Mouse (Mus musculus): Measurements from ENCODE around the gene Mapkapk5. TPM values are rescaled to one million over a fixed set of nuclear protein-coding genes. Genes with fewer than 3 reads are reported as not detected.

Mapkapk5 gene
- 99.8 and 103 TPM in 2 replicates for polyA plus RNA-seq (2012; rRNA removed)

DNA sequence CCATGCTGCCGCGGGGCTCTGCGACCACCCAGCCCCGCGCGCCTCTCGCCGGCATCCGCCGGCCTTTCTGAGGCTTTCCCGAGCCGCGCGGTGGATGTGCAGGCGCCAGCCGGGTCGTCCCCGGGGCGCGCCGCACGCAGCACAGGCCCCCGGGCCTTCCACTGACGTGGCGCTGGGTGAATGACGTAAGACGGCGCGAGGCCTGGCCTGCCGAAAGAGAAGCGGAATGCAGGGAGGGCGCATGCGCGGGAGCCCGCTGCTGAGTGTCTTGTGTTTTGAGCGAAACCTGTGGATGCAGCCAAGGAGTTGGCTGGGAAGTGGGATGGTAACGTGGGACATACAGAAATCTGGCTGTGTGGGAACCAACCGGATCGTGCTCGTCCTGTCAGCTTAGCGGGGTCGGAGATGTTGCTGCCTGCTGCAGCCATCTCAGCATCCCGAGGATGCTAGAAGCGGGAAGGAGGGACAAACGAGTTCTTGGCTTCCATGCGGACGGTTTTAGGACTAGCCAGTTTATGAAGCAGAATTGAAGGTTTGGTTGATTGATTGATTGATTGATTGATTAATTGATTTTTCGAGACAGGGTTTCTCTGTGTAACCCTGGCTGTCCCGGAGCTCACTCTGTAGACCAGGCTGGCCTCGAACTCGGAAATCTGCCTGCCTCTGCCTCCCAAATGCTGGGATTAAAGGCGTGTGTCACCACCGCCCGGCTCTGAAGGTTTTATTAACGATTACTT lies at the start of gene Mapkapk5:
TSS of gene Mapkapk5 (minus strand) at position 113 of the 737 bp plus-strand sequence.
- peak; percentile 98 for DNase-seq (ENCODE audit: low read depth)
- peak; percentile 75 for TF ChIP-seq POLR2A (IDR thresholded peaks at IDR 0.05; ENCODE audit: borderline replicate concordance, extremely low read depth, insufficient read depth, insufficient read length, poor library complexity, severe bottlenecking)
- TF ChIP-seq CTCF (IDR thresholded peaks at IDR 0.05; ENCODE audit: borderline replicate concordance, extremely low read depth, insufficient read depth, insufficient read length), result no peak

DNA sequence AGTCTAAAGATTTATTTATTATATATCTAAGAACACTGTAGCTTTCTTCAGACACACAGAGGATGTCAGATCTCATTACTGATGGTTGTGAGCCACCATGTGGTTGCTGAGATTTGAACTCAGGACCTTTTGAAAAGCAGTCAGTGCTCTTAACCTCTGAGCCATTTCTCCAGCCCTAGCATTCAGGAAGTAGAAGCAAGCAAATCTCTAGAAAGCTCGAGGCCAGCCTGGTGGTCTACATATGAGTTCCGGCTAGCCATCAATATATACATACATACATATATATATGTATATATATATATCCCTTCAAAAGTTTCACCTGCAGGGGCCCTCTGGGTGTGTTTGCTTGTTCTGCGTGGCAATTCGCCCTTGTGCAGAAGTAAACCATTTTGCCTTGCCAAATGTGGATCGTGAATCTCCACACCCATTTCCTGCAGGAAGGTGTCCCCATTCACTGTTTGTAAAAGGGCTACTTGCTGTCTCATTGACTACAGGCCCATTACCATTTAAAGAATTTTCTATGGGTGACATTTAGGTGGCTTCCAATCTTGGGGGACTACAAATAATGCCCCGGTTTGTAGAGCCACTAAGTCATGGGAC lies 49.1 kb upstream of the Mapkapk5 start:
- no peak for DNase-seq (ENCODE audit: low read depth)
- TF ChIP-seq POLR2A (IDR thresholded peaks at IDR 0.05; ENCODE audit: borderline replicate concordance, extremely low read depth, insufficient read depth, insufficient read length, poor library complexity, severe bottlenecking) (no peak), CTCF (IDR thresholded peaks at IDR 0.05; ENCODE audit: borderline replicate concordance, extremely low read depth, insufficient read depth, insufficient read length) (no peak)

DNA sequence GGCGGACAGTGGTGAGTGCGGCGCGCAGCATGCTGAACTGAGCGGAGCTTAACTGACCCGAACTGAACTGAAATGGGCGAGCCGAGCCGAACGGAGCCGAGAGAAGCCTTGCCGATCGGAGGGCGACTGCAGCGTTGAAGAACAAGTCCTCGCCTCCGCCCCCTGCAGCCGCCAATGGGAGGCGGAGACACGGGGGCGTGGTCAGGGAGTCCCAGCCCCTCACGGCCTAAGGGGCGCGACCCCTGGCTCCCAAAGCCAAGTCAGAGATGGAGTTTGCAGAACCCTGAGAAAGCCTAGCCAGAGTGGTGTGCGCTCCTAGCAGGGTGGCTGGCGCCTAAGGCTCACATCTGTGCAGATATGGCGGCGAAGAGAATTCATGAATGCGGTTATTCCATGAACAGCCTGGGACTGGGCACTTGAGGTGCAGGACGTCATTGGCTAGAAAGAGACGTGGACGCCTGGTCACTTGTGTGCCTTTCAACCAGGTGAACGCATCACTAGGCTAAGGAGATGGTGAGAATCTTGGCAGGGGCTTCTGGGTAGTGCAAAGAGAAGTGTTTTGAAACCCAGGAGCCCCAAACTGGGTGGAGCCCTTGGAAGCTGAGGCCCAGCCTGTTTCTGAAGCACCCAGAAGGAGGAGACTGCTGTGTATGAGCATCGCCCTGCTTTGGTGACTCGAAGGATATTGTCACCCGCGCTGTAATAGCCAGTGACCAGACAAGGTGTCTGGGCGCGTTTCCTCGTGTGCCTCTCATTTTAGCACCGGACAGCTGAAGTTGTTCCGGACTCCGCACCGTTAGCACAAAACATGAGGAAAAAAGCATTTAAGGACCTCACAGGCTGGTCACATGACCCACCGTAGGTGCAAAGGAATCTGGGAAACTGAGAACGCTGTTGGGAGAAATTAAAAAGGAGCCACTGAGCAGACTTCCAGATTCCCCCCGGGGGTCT lies 48.0 kb upstream of the Mapkapk5 start, which contains the start of gene Aldh2:
TSS of gene Aldh2 (minus strand) at position 374 of the 951 bp plus-strand sequence.
- TF ChIP-seq CTCF (IDR thresholded peaks at IDR 0.05; ENCODE audit: borderline replicate concordance, extremely low read depth, insufficient read depth, insufficient read length) (no peak), POLR2A (IDR thresholded peaks at IDR 0.05; ENCODE audit: borderline replicate concordance, extremely low read depth, insufficient read depth, insufficient read length, poor library complexity, severe bottlenecking) (peak; percentile 27; the same call in 1 of the 2 replicates)
- peak; percentile 90 for DNase-seq (ENCODE audit: low read depth)

DNA sequence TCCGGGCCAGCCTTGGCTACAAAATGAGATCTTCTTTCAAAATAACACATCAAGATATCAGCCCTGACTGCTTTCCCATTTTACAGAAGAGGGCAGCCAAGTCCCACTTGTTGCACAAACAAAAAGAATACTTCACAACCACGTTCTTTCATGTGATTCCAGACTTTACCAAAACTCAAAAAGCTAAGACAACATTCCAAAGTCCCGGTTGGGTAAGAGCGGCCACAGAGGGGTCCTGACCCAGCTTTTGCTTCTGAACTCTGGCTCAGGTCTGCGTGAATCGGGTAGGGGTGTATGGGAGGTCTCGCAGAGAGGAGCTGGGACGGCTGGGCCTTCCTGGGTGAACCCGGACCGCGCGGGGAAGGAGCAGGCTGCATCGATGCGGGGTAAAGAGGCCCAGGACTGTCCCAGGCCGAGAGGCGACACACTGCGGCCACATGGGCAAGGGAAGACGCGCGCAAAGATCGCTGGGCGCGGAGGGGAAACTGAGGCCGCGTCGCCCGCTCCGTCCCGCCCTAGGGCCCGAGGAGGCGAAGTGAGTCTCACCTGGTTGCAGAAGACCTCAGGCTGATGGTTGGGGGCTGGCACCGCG lies 47.2 kb upstream of the Mapkapk5 start:
- TF ChIP-seq CTCF (IDR thresholded peaks at IDR 0.05; ENCODE audit: borderline replicate concordance, extremely low read depth, insufficient read depth, insufficient read length) (no peak), POLR2A (IDR thresholded peaks at IDR 0.05; ENCODE audit: borderline replicate concordance, extremely low read depth, insufficient read depth, insufficient read length, poor library complexity, severe bottlenecking) (no peak)
- no peak for DNase-seq (ENCODE audit: low read depth)

DNA sequence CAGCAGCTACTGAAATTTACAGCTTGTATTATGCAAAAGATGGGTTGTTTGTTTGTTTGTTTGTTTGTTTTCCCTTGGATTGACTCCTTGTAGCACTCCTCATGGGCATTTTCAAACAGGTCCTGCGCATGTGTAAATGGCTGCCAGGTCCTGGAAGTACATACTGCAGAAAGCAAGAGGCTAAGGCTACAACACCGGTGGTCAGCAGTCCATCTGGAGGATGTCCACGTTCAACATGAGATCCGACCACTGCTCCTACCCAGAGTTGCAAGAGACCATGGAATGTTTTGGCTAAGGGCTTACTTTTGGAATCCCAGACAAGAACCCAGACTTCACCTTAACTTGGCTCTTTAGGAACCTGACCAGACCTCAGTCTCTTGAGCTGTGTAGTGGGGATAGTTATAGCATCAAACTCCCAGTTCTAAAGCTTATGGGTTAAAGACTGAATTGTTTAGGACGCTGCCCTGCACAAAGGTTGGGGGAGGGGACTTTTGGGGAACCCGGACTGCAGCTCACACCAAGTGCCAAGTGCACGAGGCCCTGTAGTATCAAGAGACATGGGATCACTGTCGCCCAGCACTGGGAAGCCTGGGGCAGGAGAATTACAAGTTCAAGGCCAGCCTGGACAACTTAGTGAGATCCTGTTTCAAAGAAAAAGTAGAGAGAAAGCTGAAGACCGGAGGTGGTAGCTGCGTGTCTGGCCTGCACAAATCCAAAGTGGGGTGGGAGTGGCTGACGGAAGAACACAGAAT lies 46.5 kb upstream of the Mapkapk5 start:
- no peak for DNase-seq (ENCODE audit: low read depth)
- TF ChIP-seq CTCF (IDR thresholded peaks at IDR 0.05; ENCODE audit: borderline replicate concordance, extremely low read depth, insufficient read depth, insufficient read length) (no peak), POLR2A (IDR thresholded peaks at IDR 0.05; ENCODE audit: borderline replicate concordance, extremely low read depth, insufficient read depth, insufficient read length, poor library complexity, severe bottlenecking) (no peak)

DNA sequence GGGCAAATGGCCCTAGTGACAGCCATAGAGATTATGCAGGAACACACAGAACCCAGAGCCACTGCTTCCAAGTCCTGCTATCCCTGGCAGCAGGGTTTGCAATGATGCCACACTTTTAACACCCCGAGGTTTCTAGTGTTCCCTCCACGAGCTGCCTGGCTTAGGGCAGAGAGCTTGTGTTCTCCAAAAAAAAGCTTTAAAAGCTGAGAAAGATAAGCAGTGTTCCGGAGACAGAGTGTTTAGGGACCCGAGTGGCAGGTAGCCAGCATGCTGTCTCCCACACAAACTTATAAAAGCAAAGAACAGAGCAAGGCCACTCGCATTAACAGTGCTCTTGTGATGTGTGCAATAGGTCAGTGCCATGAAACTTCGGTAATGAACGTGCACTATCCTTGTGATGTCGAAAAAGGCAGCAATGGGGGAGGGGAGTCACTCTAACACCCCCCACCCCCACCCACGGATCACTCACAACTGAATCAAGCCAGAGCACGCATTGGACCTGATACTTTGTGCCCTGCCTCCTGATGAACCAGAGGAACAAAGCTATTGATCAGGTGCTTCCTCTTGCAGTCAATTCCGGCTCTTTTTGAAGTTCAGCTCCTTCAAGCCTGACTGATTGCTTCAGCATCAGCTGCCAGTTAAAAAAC lies 45.8 kb upstream of the Mapkapk5 start:
- no peak for DNase-seq (ENCODE audit: low read depth)
- TF ChIP-seq POLR2A (IDR thresholded peaks at IDR 0.05; ENCODE audit: borderline replicate concordance, extremely low read depth, insufficient read depth, insufficient read length, poor library complexity, severe bottlenecking), result no peak
- no peak for TF ChIP-seq CTCF (IDR thresholded peaks at IDR 0.05; ENCODE audit: borderline replicate concordance, extremely low read depth, insufficient read depth, insufficient read length)

DNA sequence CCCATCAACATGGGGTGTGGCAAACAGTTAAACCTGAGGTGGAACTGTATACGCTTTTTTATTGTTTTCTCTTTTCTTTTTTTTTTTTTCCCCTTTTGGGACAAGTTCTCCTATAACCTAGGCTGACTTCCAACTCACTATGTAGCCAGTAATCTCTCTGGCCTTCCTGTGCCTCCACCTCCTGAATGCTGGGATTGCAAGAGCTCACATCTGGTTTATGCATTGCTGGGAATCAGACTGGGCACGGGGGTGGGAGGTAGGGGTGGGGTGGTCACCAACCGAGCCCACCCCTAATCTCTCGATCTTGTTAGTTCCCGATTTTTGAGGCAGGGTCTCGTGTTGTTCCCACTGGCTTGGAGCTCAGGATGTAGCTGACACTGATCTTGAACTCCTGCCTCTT lies 44.2 kb upstream of the Mapkapk5 start:
- TF ChIP-seq POLR2A (IDR thresholded peaks at IDR 0.05; ENCODE audit: borderline replicate concordance, extremely low read depth, insufficient read depth, insufficient read length, poor library complexity, severe bottlenecking) (no peak), CTCF (IDR thresholded peaks at IDR 0.05; ENCODE audit: borderline replicate concordance, extremely low read depth, insufficient read depth, insufficient read length) (no peak)

DNA sequence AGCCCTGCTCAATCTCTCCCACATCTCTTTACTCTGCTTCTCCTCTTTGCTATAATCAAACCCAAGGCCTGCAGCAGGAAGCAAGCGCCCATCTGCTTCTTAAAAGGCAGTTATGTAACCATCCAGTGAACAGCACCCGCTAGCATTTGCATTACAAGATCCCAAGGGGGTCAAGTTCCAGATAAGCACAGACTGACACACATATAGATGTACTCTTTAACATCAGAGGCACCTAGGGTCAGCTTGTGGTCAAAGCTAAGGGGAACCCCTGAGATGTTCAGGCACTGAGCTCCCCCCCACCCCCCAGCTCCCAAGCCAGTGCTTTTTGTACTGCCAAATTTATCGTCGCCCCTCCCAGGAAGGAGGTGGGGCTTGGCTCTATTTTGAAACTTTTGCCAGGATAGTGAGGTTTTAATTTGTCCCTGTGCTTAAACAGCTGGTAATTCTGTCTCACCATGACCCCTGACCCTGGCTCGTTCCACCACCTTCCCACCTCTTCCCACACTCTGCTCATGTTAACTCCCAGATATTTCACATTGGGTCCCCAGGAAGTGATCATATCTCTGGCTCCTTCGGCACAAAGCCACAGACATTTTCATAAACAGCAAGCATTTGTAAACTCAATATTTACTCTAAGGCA lies 40.8 kb upstream of the Mapkapk5 start:
- TF ChIP-seq POLR2A (IDR thresholded peaks at IDR 0.05; ENCODE audit: borderline replicate concordance, extremely low read depth, insufficient read depth, insufficient read length, poor library complexity, severe bottlenecking), result no peak
- no peak for TF ChIP-seq CTCF (IDR thresholded peaks at IDR 0.05; ENCODE audit: borderline replicate concordance, extremely low read depth, insufficient read depth, insufficient read length)
- DNase-seq (ENCODE audit: low read depth), result no peak

More for the DNA sequence above, 44.2 kb upstream of the Mapkapk5 start:
- DNase-seq (ENCODE audit: low read depth), result no peak

DNA sequence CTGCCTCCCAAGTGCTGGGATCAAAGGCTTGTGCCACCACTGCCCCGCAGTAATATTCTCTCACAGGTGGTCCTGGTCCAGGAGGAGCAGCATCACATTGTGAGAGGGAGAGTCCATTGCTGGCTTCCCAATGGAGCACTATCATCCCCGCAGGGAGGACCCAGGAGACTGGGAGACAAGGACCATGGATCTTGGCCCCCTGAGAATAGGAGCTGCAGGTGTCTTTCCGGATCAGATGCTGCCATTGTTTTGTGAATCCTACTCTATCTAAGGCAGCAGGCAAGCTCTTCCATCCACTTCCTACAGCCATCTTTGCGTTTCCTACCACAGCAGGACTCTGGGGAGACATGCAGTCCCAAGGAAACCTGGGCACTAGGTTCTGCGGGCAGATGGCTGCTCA lies 40.0 kb upstream of the Mapkapk5 start:
- TF ChIP-seq CTCF (IDR thresholded peaks at IDR 0.05; ENCODE audit: borderline replicate concordance, extremely low read depth, insufficient read depth, insufficient read length) (no peak), POLR2A (IDR thresholded peaks at IDR 0.05; ENCODE audit: borderline replicate concordance, extremely low read depth, insufficient read depth, insufficient read length, poor library complexity, severe bottlenecking) (no peak)
- no peak for DNase-seq (ENCODE audit: low read depth)

Data from brain, embryonic 14.5 days (tissue).